11 mouse cellular contexts compared by ENCODE assay signal in genomic region chr6:83702146-83702999, GRCm38 (mm10). TPM values are rescaled to one million over a fixed set of nuclear protein-coding genes. Genes with fewer than 3 reads are reported as not detected.
DNase-seq lines count a peak whose midpoint lies in the region; ATAC-seq and TF ChIP-seq lines count a peak whose summit lies in the region.
"Had no signal": no experiment of that assay in that cellular context is flagged by ENCODE, and none has a peak within 500 bp of the region (broad histone marks: within the 10 kb centered on the region; RNA-seq: fewer than 3 reads in every experiment).

No protein-coding gene starts in this region.

- no peak for TF ChIP-seq EP300 in heart, postnatal 0 days (IDR thresholded peaks at IDR 0.05; ENCODE audit: low read depth)

- no peak overlapping the region for H3K27ac ChIP-seq in heart, postnatal 0 days (ENCODE audit: low read depth)
- no peak overlapping the region for H3K27ac ChIP-seq in neural tube, embryonic 15.5 days (replicated peaks)
- no peak overlapping the region for H3K27ac ChIP-seq in forebrain, postnatal 0 days (ENCODE audit: low read depth, low read length)
- H3K27ac ChIP-seq: kidney, postnatal 0 days; liver, embryonic 12.5 days had no signal

- peaks cover 96% of the 10 kb centered on the region for H3K27me3 ChIP-seq in heart, postnatal 0 days (ENCODE audit: control insufficient read depth, insufficient read depth, low read length)
- H3K27me3 ChIP-seq in neural tube, embryonic 15.5 days (replicated peaks), result peaks cover 92% of the 10 kb centered on the region
- peaks cover 90% of the 10 kb centered on the region for H3K27me3 ChIP-seq in forebrain, postnatal 0 days (ENCODE audit: insufficient read depth, low read length)

- TF ChIP-seq CTCF in heart, postnatal 0 days (IDR thresholded peaks at IDR 0.05; ENCODE audit: low read depth), result no peak
- TF ChIP-seq CTCF in forebrain, postnatal 0 days (IDR thresholded peaks at IDR 0.05; ENCODE audit: low read depth), result no peak

- H3K4me3 ChIP-seq in heart, postnatal 0 days (ENCODE audit: low read depth, low read length), result no peak overlapping the region
- H3K4me3 ChIP-seq in neural tube, embryonic 15.5 days (replicated peaks), result no peak overlapping the region
- H3K4me3 ChIP-seq in forebrain, postnatal 0 days (ENCODE audit: low read depth, low read length), result no peak overlapping the region
- H3K4me3 ChIP-seq: liver, embryonic 12.5 days had no signal

- no peaks in the 10 kb centered on the region for H3K36me3 ChIP-seq in heart, postnatal 0 days (replicated peaks; ENCODE audit: control insufficient read depth, insufficient read depth, low read length)
- no peaks in the 10 kb centered on the region for H3K36me3 ChIP-seq in neural tube, embryonic 15.5 days
- no peaks in the 10 kb centered on the region for H3K36me3 ChIP-seq in forebrain, postnatal 0 days (ENCODE audit: insufficient read depth)
- H3K36me3 ChIP-seq: liver, embryonic 12.5 days had no signal

- ATAC-seq in heart, postnatal 0 days (ENCODE audit: insufficient read depth, low read depth), result 0 out of 2 replicates have a peak, but pooled peaks have one; percentile 17
- ATAC-seq in neural tube, embryonic 15.5 days (ENCODE audit: low FRiP score), result no peak
- ATAC-seq in forebrain, postnatal 0 days, result peak; percentile 38; the same call in 1 of the 2 replicates
- ATAC-seq: liver, embryonic 12.5 days had no signal

- no peaks in the 10 kb centered on the region for H3K4me1 ChIP-seq in heart, postnatal 0 days (ENCODE audit: control insufficient read depth, insufficient read depth)
- H3K4me1 ChIP-seq in neural tube, embryonic 15.5 days, result 0 out of 2 replicates have a peak, but pooled peaks cover 4% of the 10 kb centered on the region
- no peaks in the 10 kb centered on the region for H3K4me1 ChIP-seq in forebrain, postnatal 0 days (ENCODE audit: insufficient read depth)
- H3K4me1 ChIP-seq: liver, embryonic 12.5 days had no signal

- no peak for DNase-seq in heart, postnatal 0 days (ENCODE audit: low spot score)
- DNase-seq in heart, postnatal 4 days, result no peak
- DNase-seq in neural tube, embryonic 10.5 days (ENCODE audit: extremely low spot score, low spot score), result peak; percentile 77
- no peak for DNase-seq in forebrain, postnatal 0 days
- no peak for DNase-seq in spleen, adult 12 weeks (ENCODE audit: low spot score)
- DNase-seq in urinary bladder, postnatal 4 days (ENCODE audit: low spot score in 2 of 2), result no peak
- no peak for DNase-seq in frontal cortex, adult 2 months (ENCODE audit: extremely low spot score in 1 of 2, low spot score in 1 of 2)

- H3K9me3 ChIP-seq in heart, postnatal 0 days (replicated peaks; ENCODE audit: control insufficient read depth, low read length), result no peaks in the 10 kb centered on the region
- H3K9me3 ChIP-seq in neural tube, embryonic 15.5 days (replicated peaks), result no peaks in the 10 kb centered on the region
- no peaks in the 10 kb centered on the region for H3K9me3 ChIP-seq in forebrain, postnatal 0 days (ENCODE audit: low read length)
- H3K9me3 ChIP-seq: liver, embryonic 12.5 days had no signal

- 2% methylated on average over 53 of the region's 53 CpGs for WGBS in heart, postnatal 0 days
- WGBS in neural tube, embryonic 15.5 days, result 1% methylated on average over 53 of the region's 53 CpGs
- 1% methylated on average over 53 of the region's 53 CpGs for WGBS in forebrain, postnatal 0 days

- no peak overlapping the region for H3K4me2 ChIP-seq in heart, postnatal 0 days (ENCODE audit: low read depth, low read length)
- H3K4me2 ChIP-seq in neural tube, embryonic 15.5 days, result no peak overlapping the region
- H3K4me2 ChIP-seq in forebrain, postnatal 0 days (ENCODE audit: low read depth), result no peak overlapping the region
- H3K4me2 ChIP-seq: liver, embryonic 12.5 days had no signal

- no peak overlapping the region for H3K9ac ChIP-seq in heart, postnatal 0 days (replicated peaks; ENCODE audit: low read depth, low read length)
- H3K9ac ChIP-seq in neural tube, embryonic 15.5 days (replicated peaks), result no peak overlapping the region
- no peak overlapping the region for H3K9ac ChIP-seq in forebrain, postnatal 0 days
- H3K9ac ChIP-seq: liver, embryonic 12.5 days had no signal

RNA-seq across cellular contexts. Expression of gene Vax2, which starts 8.7 kb away (rescaled TPM):
- not detected in 2 replicates for total RNA-seq in heart, postnatal 0 days (2014; rRNA removed; ENCODE audit: low replicate concordance)
- not detected in 2 replicates for polyA plus RNA-seq in heart, postnatal 0 days (2015; fragmentation: Nextera tagmentation; extraction: Ambion mirVana)
- not detected for total RNA-seq in heart, postnatal 4 days (2021)
- not detected in 2 replicates for polyA plus RNA-seq in neural tube, embryonic 15.5 days (2015; fragmentation: Nextera tagmentation; extraction: Ambion mirVana)
- not detected in 2 replicates for total RNA-seq in forebrain, postnatal 0 days (2014; rRNA removed)
- not detected in 2 replicates for polyA plus RNA-seq in forebrain, postnatal 0 days (2015; fragmentation: Nextera tagmentation; extraction: Ambion mirVana)
- not detected in 2 replicates for polyA plus RNA-seq in frontal cortex, adult 2 months (2012; rRNA removed)
- polyA plus RNA-seq: kidney, postnatal 0 days; liver, embryonic 12.5 days; spleen, adult 2 months had no signal

RNA-seq across cellular contexts. Expression of gene Cd207, which starts 24.7 kb away (rescaled TPM):
- total RNA-seq in heart, postnatal 0 days (2014; rRNA removed; ENCODE audit: low replicate concordance), result 0.11 and 0.19 TPM in 2 replicates
- 0.75 and 1.2 TPM in 2 replicates for polyA plus RNA-seq in heart, postnatal 0 days (2015; fragmentation: Nextera tagmentation; extraction: Ambion mirVana)
- total RNA-seq in heart, postnatal 4 days (2021), result under 1 TPM; 0.56 to 0.88 TPM
- polyA plus RNA-seq in neural tube, embryonic 15.5 days (2015; fragmentation: Nextera tagmentation; extraction: Ambion mirVana), result not detected in 2 replicates
- not detected in 2 replicates for total RNA-seq in forebrain, postnatal 0 days (2014; rRNA removed)
- polyA plus RNA-seq in forebrain, postnatal 0 days (2015; fragmentation: Nextera tagmentation; extraction: Ambion mirVana), result not detected in 2 replicates
- 0.06 TPM in 1 of 2 replicates, not detected in the other for polyA plus RNA-seq in frontal cortex, adult 2 months (2012; rRNA removed)
- polyA plus RNA-seq: kidney, postnatal 0 days had no signal

RNA-seq across cellular contexts. Expression of gene Atp6v1b1, which starts 40.4 kb away (rescaled TPM):
- 0.15 and 4.1 TPM in 2 replicates for total RNA-seq in heart, postnatal 0 days (2014; rRNA removed; ENCODE audit: low replicate concordance)
- 0.10 TPM in 1 of 2 replicates, not detected in the other for polyA plus RNA-seq in heart, postnatal 0 days (2015; fragmentation: Nextera tagmentation; extraction: Ambion mirVana)
- total RNA-seq in heart, postnatal 4 days (2021), result not detected
- not detected in 2 replicates for polyA plus RNA-seq in neural tube, embryonic 15.5 days (2015; fragmentation: Nextera tagmentation; extraction: Ambion mirVana)
- total RNA-seq in forebrain, postnatal 0 days (2014; rRNA removed), result 0.19 and 0.77 TPM in 2 replicates
- polyA plus RNA-seq in forebrain, postnatal 0 days (2015; fragmentation: Nextera tagmentation; extraction: Ambion mirVana), result 0.38 and 0.53 TPM in 2 replicates
- 0.06 and 0.11 TPM in 2 replicates for polyA plus RNA-seq in frontal cortex, adult 2 months (2012; rRNA removed)
- polyA plus RNA-seq: liver, embryonic 12.5 days had no signal

RNA-seq across cellular contexts. Expression of gene Clec4f, which starts 46.4 kb away (rescaled TPM):
- total RNA-seq in heart, postnatal 0 days (2014; rRNA removed; ENCODE audit: low replicate concordance), result 1.7 TPM in 1 of 2 replicates, not detected in the other
- polyA plus RNA-seq in heart, postnatal 0 days (2015; fragmentation: Nextera tagmentation; extraction: Ambion mirVana), result 0.59 and 0.66 TPM in 2 replicates
- total RNA-seq in heart, postnatal 4 days (2021), result not detected
- not detected in 2 replicates for polyA plus RNA-seq in neural tube, embryonic 15.5 days (2015; fragmentation: Nextera tagmentation; extraction: Ambion mirVana)
- not detected in 2 replicates for total RNA-seq in forebrain, postnatal 0 days (2014; rRNA removed)
- 0.28 TPM in 1 of 2 replicates, not detected in the other for polyA plus RNA-seq in forebrain, postnatal 0 days (2015; fragmentation: Nextera tagmentation; extraction: Ambion mirVana)
- polyA plus RNA-seq in frontal cortex, adult 2 months (2012; rRNA removed), result not detected in 2 replicates
- polyA plus RNA-seq: kidney, postnatal 0 days; spleen, adult 2 months had no signal
